Mouse (Mus musculus) embryonic fibroblast, embryonic 13.5 days (primary cell): ENCODE measurements around the gene Nup88.

ENCODE experiments used
- CTCF ChIP-seq: IDR thresholded peaks from 2 replicates; pipeline ENCODE4 v1.5.1; 2011; ENCODE audit warnings: mild to moderate bottlenecking, control low read depth, low read length, moderate library complexity, borderline replicate concordance; ENCODE audit not compliant: insufficient read depth
- POLR2A ChIP-seq: IDR thresholded peaks from 2 replicates; pipeline ENCODE4 v1.6.1; 2011; ENCODE audit warnings: low read depth, mild to moderate bottlenecking, control low read depth, low read length, moderate library complexity

GRCm38 (mm10) chr11:70982030-70982429 is 12.3 kb upstream of the Nup88 start:
- no peak for TF ChIP-seq CTCF
- no peak for TF ChIP-seq POLR2A
